Mouse (Mus musculus): Measurements from ENCODE around the gene Emid1. TPM values are rescaled to one million over a fixed set of nuclear protein-coding genes. Genes with fewer than 3 reads are reported as not detected.

The Emid1 gene
- total and polyA plus RNA-seq, 2 experiments from 2014 or later, result 4.8 to 14.5 TPM

- no peaks in the 10 kb centered on the region for H3K36me3 ChIP-seq (ENCODE audit: insufficient read depth, low read length)
- no peak overlapping the region for H3K4me3 ChIP-seq (ENCODE audit: low read depth, low read length)
- no peaks in the 10 kb centered on the region for H3K9me3 ChIP-seq (ENCODE audit: low read length)
- 66% methylated on average over 9 of the region's 9 CpGs for WGBS
- H3K9ac ChIP-seq (replicated peaks; ENCODE audit: low read length, poor library complexity, severe bottlenecking), result no peak overlapping the region
- no peak for TF ChIP-seq CTCF (IDR thresholded peaks at IDR 0.05)
- H3K27me3 ChIP-seq (ENCODE audit: insufficient read depth, low read length), result no peaks in the 10 kb centered on the region
- no peak overlapping the region for H3K27ac ChIP-seq (ENCODE audit: low read depth, low read length)
- H3K4me2 ChIP-seq (ENCODE audit: low read depth, low read length, poor library complexity, severe bottlenecking), result no peak overlapping the region
- no peak; the same call in 1 of the 2 replicates for ATAC-seq (ENCODE audit: low FRiP score)
- no peak for DNase-seq (ENCODE audit: low spot score)
- no peaks in the 10 kb centered on the region for H3K4me1 ChIP-seq (ENCODE audit: insufficient read depth, low read length)
Observed at GRCm38 (mm10) chr11:5192084-5192516, 40.0 kb upstream of the Emid1 start.

- no peaks in the 10 kb centered on the region for H3K36me3 ChIP-seq (ENCODE audit: insufficient read depth, low read length)
- H3K27ac ChIP-seq (ENCODE audit: low read depth, low read length), result no peak overlapping the region
- no peaks in the 10 kb centered on the region for H3K9me3 ChIP-seq (ENCODE audit: low read length)
- TF ChIP-seq CTCF (IDR thresholded peaks at IDR 0.05), result no peak
- peak; percentile 48 for ATAC-seq (ENCODE audit: low FRiP score)
- WGBS, result 46% methylated on average over 9 of the region's 9 CpGs
- no peak overlapping the region for H3K4me3 ChIP-seq (ENCODE audit: low read depth, low read length)
- DNase-seq (ENCODE audit: low spot score), result peak; percentile 69
- no peak overlapping the region for H3K9ac ChIP-seq (replicated peaks; ENCODE audit: low read length, poor library complexity, severe bottlenecking)
- no peak overlapping the region for H3K4me2 ChIP-seq (ENCODE audit: low read depth, low read length, poor library complexity, severe bottlenecking)
- no peaks in the 10 kb centered on the region for H3K27me3 ChIP-seq (ENCODE audit: insufficient read depth, low read length)
- H3K4me1 ChIP-seq (ENCODE audit: insufficient read depth, low read length), result no peaks in the 10 kb centered on the region; the same call in 1 of the 2 replicates
Observed at GRCm38 (mm10) chr11:5189239-5189933, 37.3 kb upstream of the Emid1 start.

- Histone ChIP-seq H3K4me2 (ENCODE audit: low read depth, low read length, poor library complexity, severe bottlenecking) (no peak overlapping the region), H3K9ac (replicated peaks; ENCODE audit: low read length, poor library complexity, severe bottlenecking) (no peak overlapping the region), H3K9me3 (ENCODE audit: low read length) (no peaks in the 10 kb centered on the region), H3K27ac (ENCODE audit: low read depth, low read length) (no peak overlapping the region), H3K27me3 (ENCODE audit: insufficient read depth, low read length) (no peaks in the 10 kb centered on the region), H3K4me3 (ENCODE audit: low read depth, low read length) (no peak overlapping the region), H3K4me1 (ENCODE audit: insufficient read depth, low read length) (no peaks in the 10 kb centered on the region; the same call in 1 of the 2 replicates), H3K36me3 (ENCODE audit: insufficient read depth, low read length) (no peaks in the 10 kb centered on the region)
- WGBS, result 92% methylated on average over 4 of the region's 4 CpGs
- no peak for TF ChIP-seq CTCF (IDR thresholded peaks at IDR 0.05)
- DNase-seq (ENCODE audit: low spot score) (no peak), ATAC-seq (ENCODE audit: low FRiP score) (no peak)
Observed at GRCm38 (mm10) chr11:5188170-5188569, 36.1 kb upstream of the Emid1 start.

GRCm38 (mm10) chr11:5184832-5185231 is 32.8 kb upstream of the Emid1 start:
- Histone ChIP-seq H3K4me1 (ENCODE audit: insufficient read depth, low read length) (no peaks in the 10 kb centered on the region; the same call in 1 of the 2 replicates), H3K4me2 (ENCODE audit: low read depth, low read length, poor library complexity, severe bottlenecking) (no peak overlapping the region), H3K4me3 (ENCODE audit: low read depth, low read length) (no peak overlapping the region), H3K36me3 (ENCODE audit: insufficient read depth, low read length) (no peaks in the 10 kb centered on the region), H3K27me3 (ENCODE audit: insufficient read depth, low read length) (no peaks in the 10 kb centered on the region), H3K9me3 (ENCODE audit: low read length) (no peaks in the 10 kb centered on the region), H3K27ac (ENCODE audit: low read depth, low read length) (no peak overlapping the region), H3K9ac (replicated peaks; ENCODE audit: low read length, poor library complexity, severe bottlenecking) (no peak overlapping the region)
- no peak for ATAC-seq (ENCODE audit: low FRiP score)
- no peak for DNase-seq (ENCODE audit: low spot score)
- TF ChIP-seq CTCF (IDR thresholded peaks at IDR 0.05), result no peak
- 60% methylated on average over 9 of the region's 9 CpGs for WGBS

GRCm38 (mm10) chr11:5184250-5184649 is 32.2 kb upstream of the Emid1 start:
- H3K4me3 ChIP-seq (ENCODE audit: low read depth, low read length), result no peak overlapping the region
- no peaks in the 10 kb centered on the region for H3K27me3 ChIP-seq (ENCODE audit: insufficient read depth, low read length)
- DNase-seq (ENCODE audit: low spot score) (no peak), ATAC-seq (ENCODE audit: low FRiP score) (no peak)
- no peak overlapping the region for H3K9ac ChIP-seq (replicated peaks; ENCODE audit: low read length, poor library complexity, severe bottlenecking)
- no peaks in the 10 kb centered on the region; the same call in 1 of the 2 replicates for H3K4me1 ChIP-seq (ENCODE audit: insufficient read depth, low read length)
- no peak overlapping the region for H3K4me2 ChIP-seq (ENCODE audit: low read depth, low read length, poor library complexity, severe bottlenecking)
- TF ChIP-seq CTCF (IDR thresholded peaks at IDR 0.05), result no peak
- H3K27ac ChIP-seq (ENCODE audit: low read depth, low read length), result no peak overlapping the region
- 28% methylated on average over 8 of the region's 9 CpGs for WGBS
- no peaks in the 10 kb centered on the region for H3K9me3 ChIP-seq (ENCODE audit: low read length)
- no peaks in the 10 kb centered on the region for H3K36me3 ChIP-seq (ENCODE audit: insufficient read depth, low read length)

- no peak for DNase-seq (ENCODE audit: low spot score)
- no peaks in the 10 kb centered on the region for H3K36me3 ChIP-seq (ENCODE audit: insufficient read depth, low read length)
- H3K9ac ChIP-seq (replicated peaks; ENCODE audit: low read length, poor library complexity, severe bottlenecking), result no peak overlapping the region
- no peak overlapping the region for H3K4me2 ChIP-seq (ENCODE audit: low read depth, low read length, poor library complexity, severe bottlenecking)
- no peak for TF ChIP-seq CTCF (IDR thresholded peaks at IDR 0.05)
- no peaks in the 10 kb centered on the region for H3K27me3 ChIP-seq (ENCODE audit: insufficient read depth, low read length)
- WGBS, result 76% methylated on average over 4 of the region's 4 CpGs
- no peak for ATAC-seq (ENCODE audit: low FRiP score)
- no peaks in the 10 kb centered on the region for H3K9me3 ChIP-seq (ENCODE audit: low read length)
- no peaks in the 10 kb centered on the region; the same call in 1 of the 2 replicates for H3K4me1 ChIP-seq (ENCODE audit: insufficient read depth, low read length)
- no peak overlapping the region for H3K27ac ChIP-seq (ENCODE audit: low read depth, low read length)
- H3K4me3 ChIP-seq (ENCODE audit: low read depth, low read length), result no peak overlapping the region
Observed at GRCm38 (mm10) chr11:5182870-5183269, 30.8 kb upstream of the Emid1 start.

Measured in midbrain, postnatal 0 days (tissue).